Mouse (Mus musculus) embryonic facial prominence, embryonic 10.5 days (tissue): ENCODE measurements at regions not wholly inside any gene's neighbourhood (a gene's known extent, or its start where the extent isn't known, plus 50 kb on each side); places are given as distances from the start of the nearest gene placed in this dataset.

Source experiments
- DNase-seq: peaks from one replicate; pipeline ENCODE4 v3.0.0-alpha.2; 2017; ENCODE audit warnings: low spot score
- H3K27ac ChIP-seq: fragments of 300-500 bp; sonication (generic); replicated peaks from 2 replicates; pipeline ENCODE4 v1.5.1; 2016; ENCODE audit warnings: mild to moderate bottlenecking
- H3K27me3 ChIP-seq: fragments of 300-500 bp; sonication (generic); replicated peaks from 2 replicates; pipeline ENCODE4 v1.6.1; 2016; ENCODE audit warnings: low read depth, mild to moderate bottlenecking; ENCODE audit not compliant: poor library complexity, severe bottlenecking
- H3K36me3 ChIP-seq: fragments of 300-500 bp; sonication (generic); replicated peaks from 2 replicates; pipeline ENCODE4 v1.6.1; 2016; ENCODE audit warnings: mild to moderate bottlenecking, moderate library complexity
- H3K4me1 ChIP-seq: fragments of 300-500 bp; sonication (generic); 2 replicates; pipeline ENCODE4 v1.6.1; 2016
- H3K4me3 ChIP-seq: fragments of 300-500 bp; sonication (generic); 2 replicates; pipeline ENCODE4 v1.5.1; 2016; ENCODE audit warnings: mild to moderate bottlenecking, moderate library complexity
- H3K9me3 ChIP-seq: fragments of 300-500 bp; sonication (generic); 2 replicates; pipeline ENCODE4 v1.6.1; 2016; ENCODE audit warnings: mild to moderate bottlenecking
- WGBS: fragments of 180-500 bp; shearing (Covaris S2); methylation state at CpG from one replicate; pipeline ENCODE4 v1.1.7; 2016; 5-methylcytosine and 5-hydroxymethylcytosine counted together

DNA sequence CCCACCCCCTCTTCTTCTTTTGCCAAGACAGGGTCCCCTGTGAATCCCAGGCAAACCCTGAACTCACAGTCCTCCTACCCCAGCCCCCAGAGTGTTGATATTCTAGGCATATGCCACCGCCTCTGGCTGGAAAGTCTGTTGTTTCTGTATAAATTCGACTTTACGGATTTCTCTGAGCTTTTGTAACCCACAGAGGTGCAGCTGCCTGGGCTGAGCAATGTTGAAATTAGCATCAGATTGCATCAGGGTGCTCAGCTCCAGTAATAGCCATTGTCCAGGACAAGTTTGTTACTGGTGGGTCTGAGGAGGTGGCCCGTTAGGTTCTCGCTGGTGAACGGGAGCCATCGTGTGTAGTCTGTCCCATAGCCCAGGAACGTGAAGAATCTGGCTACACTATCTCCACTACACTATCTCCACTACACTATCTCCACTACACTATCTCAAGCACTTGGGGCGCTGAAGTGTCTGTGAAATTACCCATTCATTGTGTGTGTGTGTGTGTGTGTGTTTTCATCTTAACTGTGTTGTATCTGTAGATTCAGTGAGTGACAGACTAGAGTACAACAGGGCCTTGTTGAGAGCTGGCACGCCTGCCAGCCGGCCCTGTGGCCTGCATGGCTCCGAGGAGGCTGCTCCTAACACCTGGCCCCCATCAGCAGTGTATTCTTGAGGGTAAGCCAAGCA, 92.4 kb upstream of the Hnrnpk start:
- Histone ChIP-seq H3K4me3 (no peak overlapping the region), H3K27ac (peak overlapping the region; percentile 59), H3K27me3 (no peaks in the 10 kb centered on the region), H3K9me3 (no peaks in the 10 kb centered on the region; the same call in 1 of the 2 replicates), H3K36me3 (no peaks in the 10 kb centered on the region), H3K4me1 (peaks cover 15% of the 10 kb centered on the region)
- DNase-seq, result no peak
- 78% methylated on average over 12 of the region's 12 CpGs for WGBS

DNA sequence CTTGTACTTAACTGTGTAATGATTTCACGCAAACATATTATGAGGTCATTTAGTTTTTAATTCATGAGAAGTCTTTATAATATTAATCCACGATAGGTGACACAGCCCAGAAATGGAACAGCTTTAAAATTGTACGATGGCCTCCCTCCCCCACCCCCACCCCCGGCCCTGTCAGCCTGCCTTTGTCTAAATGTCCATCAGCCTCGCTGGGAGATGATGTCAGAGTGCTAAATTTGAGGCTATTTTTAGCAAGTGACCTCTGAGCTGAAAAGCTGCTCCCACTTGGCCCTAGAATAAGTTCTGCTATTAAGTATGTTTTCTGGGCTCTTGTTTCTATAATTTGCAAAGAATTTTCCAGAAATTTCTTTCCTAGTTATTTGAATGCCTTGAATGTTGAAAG, 91.6 kb upstream of the Hnrnpk start:
- H3K27ac ChIP-seq, result no peak overlapping the region
- 51% methylated on average over 5 of the region's 5 CpGs for WGBS

DNA sequence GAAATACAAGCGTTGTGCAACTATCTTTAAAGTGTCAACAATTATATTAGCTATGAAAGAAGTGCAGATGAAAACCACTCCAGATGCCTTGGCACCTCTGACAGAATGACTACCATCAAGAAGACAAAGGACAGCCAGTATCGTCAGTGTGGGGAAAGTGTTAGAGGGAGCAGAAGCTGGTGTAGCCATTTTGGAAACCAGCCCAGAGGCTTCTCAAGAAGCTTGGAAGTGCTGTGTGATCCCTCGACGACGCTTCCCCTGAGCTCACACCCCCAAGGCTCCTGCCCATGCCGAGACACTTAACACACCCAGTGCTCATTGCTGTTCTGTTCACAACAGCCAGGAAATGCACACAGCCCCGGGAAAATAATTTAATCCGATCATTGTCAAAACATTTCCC, 87.7 kb upstream of the Hnrnpk start:
- 76% methylated on average over 8 of the region's 8 CpGs for WGBS
- no peak for DNase-seq
- Histone ChIP-seq H3K4me3 (no peak overlapping the region), H3K36me3 (no peaks in the 10 kb centered on the region), H3K27ac (no peak overlapping the region), H3K9me3 (no peaks in the 10 kb centered on the region; the same call in 1 of the 2 replicates), H3K27me3 (no peaks in the 10 kb centered on the region), H3K4me1 (peaks cover 21% of the 10 kb centered on the region)

More for the DNA sequence above, 91.6 kb upstream of the Hnrnpk start:
- H3K9me3 ChIP-seq, result no peaks in the 10 kb centered on the region; the same call in 1 of the 2 replicates
- no peaks in the 10 kb centered on the region for H3K27me3 ChIP-seq
- H3K4me3 ChIP-seq, result no peak overlapping the region
- no peak for DNase-seq
- H3K4me1 ChIP-seq, result peaks cover 15% of the 10 kb centered on the region
- H3K36me3 ChIP-seq, result no peaks in the 10 kb centered on the region

DNA sequence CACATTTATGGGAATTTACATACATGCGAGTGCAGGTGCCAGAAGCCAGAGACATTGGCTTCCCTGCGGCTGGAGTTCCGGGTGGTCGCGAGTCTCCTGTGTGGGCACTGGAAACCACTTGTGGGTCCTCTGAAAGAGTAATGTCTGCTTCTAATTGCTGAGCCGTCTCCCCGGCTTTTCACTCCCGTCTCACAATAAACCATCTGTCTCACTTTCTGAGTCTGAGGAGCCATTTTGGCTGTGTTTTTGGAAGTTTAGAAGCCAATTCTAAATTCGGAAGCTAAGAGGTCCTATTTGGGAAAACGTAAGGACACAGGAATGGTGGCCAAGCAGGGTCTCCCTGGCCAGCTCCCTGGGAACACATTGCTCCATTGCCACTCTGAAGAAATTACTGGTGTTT, 81.9 kb upstream of the Hnrnpk start:
- H3K27ac ChIP-seq, result no peak overlapping the region
- no peak for DNase-seq
- no peaks in the 10 kb centered on the region for H3K36me3 ChIP-seq
- H3K4me3 ChIP-seq, result no peak overlapping the region
- 74% methylated on average over 10 of the region's 10 CpGs for WGBS
- no peaks in the 10 kb centered on the region for H3K9me3 ChIP-seq
- peaks cover 8% of the 10 kb centered on the region; the same call in 1 of the 2 replicates for H3K4me1 ChIP-seq
- no peaks in the 10 kb centered on the region for H3K27me3 ChIP-seq

DNA sequence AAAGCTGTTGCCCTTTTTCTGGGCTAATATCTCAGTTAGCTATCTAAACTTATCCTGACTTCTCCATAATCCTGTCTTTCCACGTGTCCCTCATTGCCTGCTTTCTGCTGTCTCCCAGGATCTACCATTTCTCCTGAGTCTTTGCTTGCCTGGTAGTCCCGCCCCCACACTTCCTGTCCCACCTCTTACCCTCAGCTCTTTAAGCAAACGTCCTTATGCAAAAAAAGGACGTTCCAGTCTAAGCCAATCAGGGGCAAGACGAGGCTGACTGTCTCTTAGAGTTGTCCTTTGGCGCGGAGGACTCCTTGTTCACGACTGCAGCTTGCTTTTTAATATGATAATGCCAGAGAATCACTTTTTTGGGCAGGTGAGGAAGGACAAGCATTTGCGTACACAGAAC, 79.6 kb upstream of the Hnrnpk start:
- no peaks in the 10 kb centered on the region for H3K9me3 ChIP-seq
- H3K4me3 ChIP-seq, result no peak overlapping the region
- no peaks in the 10 kb centered on the region for H3K27me3 ChIP-seq
- H3K4me1 ChIP-seq, result peaks cover 8% of the 10 kb centered on the region; the same call in 1 of the 2 replicates
- H3K36me3 ChIP-seq, result no peaks in the 10 kb centered on the region
- 67% methylated on average over 9 of the region's 9 CpGs for WGBS
- H3K27ac ChIP-seq, result no peak overlapping the region
- DNase-seq, result no peak

DNA sequence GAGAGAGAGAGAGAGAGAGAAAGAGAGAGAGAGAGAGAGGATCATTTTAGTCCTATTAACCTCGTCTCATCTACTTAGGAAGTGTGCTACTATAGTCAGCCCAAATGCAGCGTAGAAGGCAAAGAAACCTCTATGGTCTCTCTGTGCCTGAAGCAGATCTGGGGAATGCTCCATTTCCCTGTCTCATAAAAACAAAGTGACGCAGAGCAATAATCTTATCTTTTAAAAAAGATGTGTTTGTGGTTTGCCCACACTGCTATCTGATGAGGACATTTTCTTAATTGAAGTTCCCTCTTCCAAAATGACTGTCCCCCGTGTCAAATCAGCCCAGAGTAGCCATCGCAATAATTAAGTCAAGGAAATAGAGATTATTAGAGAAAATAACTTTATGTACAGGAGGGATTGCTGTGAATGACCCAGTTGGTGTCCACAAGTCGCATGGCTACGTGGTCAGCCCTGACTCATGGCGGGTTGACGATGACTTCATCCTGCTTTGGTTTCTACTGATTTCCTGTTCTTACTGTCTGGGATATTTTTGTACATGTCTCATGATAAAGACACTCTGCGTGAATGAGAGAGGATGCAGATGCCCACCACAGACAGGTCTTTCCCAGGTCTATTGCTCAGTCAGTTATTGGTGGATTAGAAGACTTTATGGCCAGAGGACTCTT, 77.9 kb upstream of the Hnrnpk start:
- Histone ChIP-seq H3K9me3 (no peaks in the 10 kb centered on the region), H3K4me3 (no peak overlapping the region), H3K27ac (no peak overlapping the region), H3K36me3 (no peaks in the 10 kb centered on the region), H3K27me3 (no peaks in the 10 kb centered on the region), H3K4me1 (peaks cover 6% of the 10 kb centered on the region; the same call in 1 of the 2 replicates)
- WGBS, result 85% methylated on average over 10 of the region's 10 CpGs
- no peak for DNase-seq

DNA sequence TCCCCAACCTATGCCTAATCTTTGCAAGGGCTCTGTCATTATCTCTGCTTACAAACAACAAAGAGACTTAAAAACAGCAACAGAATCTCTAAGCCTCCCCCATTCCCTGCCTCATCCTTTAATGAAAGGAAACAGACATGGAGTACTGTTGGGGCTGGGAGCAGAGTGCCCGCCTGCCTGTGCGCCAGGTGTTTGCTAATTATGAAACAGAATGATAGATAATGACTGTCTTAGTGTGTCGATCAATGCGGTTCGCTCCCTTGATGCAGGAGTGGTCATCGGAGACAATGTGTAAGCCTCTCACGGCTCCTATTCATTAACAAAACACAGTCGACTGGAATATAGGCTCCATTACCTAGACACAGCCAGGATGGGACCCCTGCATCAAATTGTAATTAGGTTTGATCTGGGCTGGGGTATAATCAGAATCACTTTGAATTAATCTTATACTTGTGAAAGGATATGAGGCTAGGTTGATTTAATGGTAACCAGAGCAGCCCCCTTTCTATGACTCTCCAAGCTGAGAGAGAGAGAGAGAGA, 77.3 kb upstream of the Hnrnpk start:
- no peak for DNase-seq
- no peaks in the 10 kb centered on the region for H3K9me3 ChIP-seq
- peaks cover 11% of the 10 kb centered on the region; the same call in 1 of the 2 replicates for H3K4me1 ChIP-seq
- no peaks in the 10 kb centered on the region for H3K27me3 ChIP-seq
- 83% methylated on average over 8 of the region's 8 CpGs for WGBS
- no peak overlapping the region for H3K27ac ChIP-seq
- no peaks in the 10 kb centered on the region for H3K36me3 ChIP-seq
- H3K4me3 ChIP-seq, result no peak overlapping the region

DNA sequence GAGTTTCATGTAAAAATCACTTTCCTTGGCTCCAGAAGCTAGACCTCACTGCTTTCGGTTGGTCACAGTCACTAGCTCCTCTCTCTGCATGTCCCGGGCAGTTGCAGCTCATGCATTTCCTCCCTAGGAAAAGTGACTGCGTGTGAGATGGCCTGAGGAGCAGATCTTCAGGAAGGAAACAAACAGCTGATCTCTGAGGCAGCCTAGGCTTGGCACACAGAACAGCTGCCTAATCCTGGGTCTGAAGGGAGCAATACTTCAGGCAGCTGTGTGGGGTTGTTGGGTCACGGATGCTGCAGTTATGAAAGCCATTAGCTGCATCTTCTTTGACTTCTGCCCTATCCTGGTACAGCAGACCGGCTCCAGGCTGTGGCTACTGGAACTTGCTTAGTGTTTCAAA, 75.3 kb upstream of the Hnrnpk start:
- H3K36me3 ChIP-seq, result no peaks in the 10 kb centered on the region
- H3K4me1 ChIP-seq, result peaks cover 13% of the 10 kb centered on the region; the same call in 1 of the 2 replicates
- 72% methylated on average over 5 of the region's 5 CpGs for WGBS
- H3K9me3 ChIP-seq, result no peaks in the 10 kb centered on the region
- H3K27ac ChIP-seq, result no peak overlapping the region
- no peak for DNase-seq
- no peak overlapping the region for H3K4me3 ChIP-seq
- no peaks in the 10 kb centered on the region for H3K27me3 ChIP-seq

DNA sequence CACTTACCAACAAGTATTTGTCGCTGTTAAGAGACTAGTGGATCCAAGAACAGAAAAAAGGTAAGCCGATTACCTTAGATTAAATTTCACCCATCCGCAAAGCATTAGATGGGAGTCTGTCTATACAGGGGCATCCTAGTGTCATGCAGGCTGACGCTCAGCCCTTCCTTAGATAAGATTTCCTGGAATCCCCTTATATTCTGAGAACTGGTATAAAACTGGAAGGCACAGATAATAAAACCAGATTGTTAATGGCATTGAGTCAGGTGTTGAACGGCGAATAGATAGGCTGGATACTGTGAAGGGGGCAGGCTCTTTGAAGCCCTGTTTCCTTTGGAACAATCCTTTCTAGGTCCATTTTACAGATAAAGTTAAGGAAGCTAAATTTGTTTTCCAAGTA, 74.1 kb upstream of the Hnrnpk start:
- Histone ChIP-seq H3K4me3 (no peak overlapping the region), H3K36me3 (no peaks in the 10 kb centered on the region), H3K27me3 (peaks cover 11% of the 10 kb centered on the region), H3K4me1 (peaks cover 13% of the 10 kb centered on the region; the same call in 1 of the 2 replicates), H3K27ac (no peak overlapping the region), H3K9me3 (no peaks in the 10 kb centered on the region)
- WGBS, result 92% methylated on average over 6 of the region's 6 CpGs
- DNase-seq, result no peak

DNA sequence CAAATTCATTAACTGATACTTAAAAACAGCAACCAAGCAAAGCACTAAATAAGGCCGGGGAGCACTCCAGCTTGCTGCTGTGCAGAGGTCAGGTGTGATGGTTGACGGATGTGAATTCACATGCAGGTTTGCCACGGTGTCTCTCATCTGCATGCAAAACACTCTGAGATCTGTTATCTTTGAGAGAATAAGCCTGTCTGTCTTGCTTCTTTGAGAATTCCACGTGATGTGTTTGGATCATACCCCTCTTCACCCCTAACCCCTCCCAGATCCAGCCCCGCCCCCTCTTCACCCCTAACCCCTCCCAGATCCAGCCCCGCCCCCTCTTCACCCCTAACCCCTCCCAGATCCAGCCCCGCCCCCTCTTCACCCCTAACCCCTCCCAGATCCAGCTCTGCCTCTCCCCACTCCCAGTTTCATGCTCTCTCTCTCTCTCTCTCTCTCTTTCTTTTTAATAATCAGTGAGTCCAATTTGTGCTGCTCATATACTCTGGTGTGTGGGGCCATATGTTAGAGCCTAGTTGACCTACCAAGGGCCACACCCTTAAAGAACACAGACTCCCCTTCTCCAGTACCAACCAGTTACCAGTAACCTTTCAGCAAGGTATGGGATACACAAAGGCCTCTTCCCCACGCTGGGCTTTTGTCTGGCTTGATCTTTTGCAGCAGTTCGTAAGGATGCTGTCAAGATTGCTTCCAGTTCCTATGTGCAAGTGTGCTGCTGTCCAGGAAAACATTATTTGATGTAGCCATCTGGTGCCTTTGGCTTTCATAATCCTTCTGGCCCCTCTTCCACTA, 73.1 kb upstream of the Hnrnpk start:
- Histone ChIP-seq H3K36me3 (no peaks in the 10 kb centered on the region), H3K9me3 (no peaks in the 10 kb centered on the region), H3K4me1 (peaks cover 20% of the 10 kb centered on the region), H3K4me3 (no peak overlapping the region), H3K27me3 (peaks cover 22% of the 10 kb centered on the region), H3K27ac (no peak overlapping the region)
- 36% methylated on average over 9 of the region's 9 CpGs for WGBS
- no peak for DNase-seq

DNA sequence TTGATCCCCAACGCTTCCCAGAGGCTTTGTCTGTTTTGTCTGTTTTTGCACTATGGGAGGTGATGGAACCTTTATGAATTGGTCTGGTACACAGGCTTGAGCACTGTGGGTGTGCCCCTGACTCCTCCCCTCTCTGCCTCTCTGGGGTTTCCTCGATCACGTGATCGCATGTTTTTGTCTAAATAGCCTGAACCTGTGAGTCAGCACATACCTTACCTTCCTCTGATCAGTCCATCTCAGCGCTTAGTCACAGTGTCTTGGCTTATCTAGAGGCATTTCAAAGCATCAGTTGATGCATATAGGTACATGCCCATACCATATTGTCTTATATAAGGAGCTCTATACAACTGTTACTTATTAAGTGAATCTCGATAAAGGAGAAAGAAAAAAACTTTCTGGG, 72.4 kb upstream of the Hnrnpk start:
- no peaks in the 10 kb centered on the region for H3K36me3 ChIP-seq
- DNase-seq, result peak; percentile 19
- H3K27me3 ChIP-seq, result peaks cover 29% of the 10 kb centered on the region
- 38% methylated on average over 6 of the region's 6 CpGs for WGBS
- H3K9me3 ChIP-seq, result no peaks in the 10 kb centered on the region
- H3K27ac ChIP-seq, result no peak overlapping the region
- peaks cover 25% of the 10 kb centered on the region for H3K4me1 ChIP-seq
- no peak overlapping the region for H3K4me3 ChIP-seq

DNA sequence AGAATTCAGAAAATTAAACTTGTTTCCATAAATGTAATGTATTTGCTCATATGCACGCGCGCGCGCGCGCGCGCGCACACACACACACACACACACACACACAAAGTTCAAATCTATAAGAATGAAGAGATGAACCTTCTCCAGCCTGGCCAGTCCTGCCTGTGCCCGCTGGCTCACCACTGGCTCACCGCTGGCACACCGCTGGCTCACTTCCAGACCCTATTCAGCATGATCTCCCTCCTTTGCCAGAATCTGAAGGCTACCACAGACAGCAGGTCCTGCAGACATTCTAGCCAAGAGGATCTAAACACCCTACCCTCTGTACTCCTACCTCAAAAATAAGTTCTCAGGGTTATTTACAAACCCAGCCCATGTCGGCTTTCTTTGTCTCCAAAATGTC, 69.3 kb upstream of the Hnrnpk start:
- 80% methylated on average over 14 of the region's 14 CpGs for WGBS
- H3K9me3 ChIP-seq, result no peaks in the 10 kb centered on the region
- no peaks in the 10 kb centered on the region for H3K36me3 ChIP-seq
- H3K27me3 ChIP-seq, result peaks cover 35% of the 10 kb centered on the region
- no peak overlapping the region for H3K27ac ChIP-seq
- DNase-seq, result no peak
- H3K4me1 ChIP-seq, result peaks cover 42% of the 10 kb centered on the region
- H3K4me3 ChIP-seq, result no peak overlapping the region
